Mouse (Mus musculus): Measurements from ENCODE around the gene Tmbim7. TPM values are rescaled to one million over a fixed set of nuclear protein-coding genes. Genes with fewer than 3 reads are reported as not detected.

The Tmbim7 gene
- polyA plus RNA-seq, 1 experiment from 2014 or later = not detected

GRCm38 (mm10) chr5:3688298-3688697 is 37.3 kb downstream of the Tmbim7 start:
- no peak for ATAC-seq
- 94% methylated on average over 8 of the region's 8 CpGs for WGBS
- H3K36me3 ChIP-seq = peaks cover 41% of the 10 kb centered on the region
- H3K27ac ChIP-seq = no peak overlapping the region
- no peak overlapping the region for H3K9ac ChIP-seq (replicated peaks)
- no peak overlapping the region for H3K4me3 ChIP-seq (replicated peaks)
- no peaks in the 10 kb centered on the region for H3K9me3 ChIP-seq
- no peaks in the 10 kb centered on the region for H3K4me1 ChIP-seq (replicated peaks)
- no peak overlapping the region for H3K4me2 ChIP-seq (replicated peaks)
- H3K27me3 ChIP-seq = no peaks in the 10 kb centered on the region

- no peak for ATAC-seq
- H3K4me1 ChIP-seq (replicated peaks) = no peaks in the 10 kb centered on the region
- 93% methylated on average over 3 of the region's 3 CpGs for WGBS
- no peaks in the 10 kb centered on the region for H3K9me3 ChIP-seq
- no peaks in the 10 kb centered on the region for H3K27me3 ChIP-seq
- H3K9ac ChIP-seq (replicated peaks) = no peak overlapping the region
- no peak overlapping the region for H3K27ac ChIP-seq
- no peak overlapping the region for H3K4me3 ChIP-seq (replicated peaks)
- H3K36me3 ChIP-seq = peaks cover 67% of the 10 kb centered on the region
- H3K4me2 ChIP-seq (replicated peaks) = no peak overlapping the region
Observed at GRCm38 (mm10) chr5:3691283-3691682, 40.3 kb downstream of the Tmbim7 start.

GRCm38 (mm10) chr5:3692956-3693355 is 42.0 kb downstream of the Tmbim7 start:
- no peak overlapping the region for H3K4me2 ChIP-seq (replicated peaks)
- no peaks in the 10 kb centered on the region for H3K9me3 ChIP-seq
- H3K27me3 ChIP-seq = no peaks in the 10 kb centered on the region
- no peak overlapping the region for H3K9ac ChIP-seq (replicated peaks)
- H3K4me3 ChIP-seq (replicated peaks) = no peak overlapping the region
- H3K4me1 ChIP-seq (replicated peaks) = no peaks in the 10 kb centered on the region
- no peak for ATAC-seq
- peaks cover 77% of the 10 kb centered on the region for H3K36me3 ChIP-seq
- WGBS = 97% methylated on average over 9 of the region's 9 CpGs
- H3K27ac ChIP-seq = no peak overlapping the region

- H3K9me3 ChIP-seq = no peaks in the 10 kb centered on the region
- H3K4me2 ChIP-seq (replicated peaks) = no peak overlapping the region
- no peak overlapping the region for H3K4me3 ChIP-seq (replicated peaks)
- H3K36me3 ChIP-seq = peaks cover 75% of the 10 kb centered on the region
- no peak overlapping the region for H3K9ac ChIP-seq (replicated peaks)
- H3K4me1 ChIP-seq (replicated peaks) = no peaks in the 10 kb centered on the region
- 87% methylated on average over 4 of the region's 4 CpGs for WGBS
- no peak for ATAC-seq
- no peak overlapping the region for H3K27ac ChIP-seq
- no peaks in the 10 kb centered on the region for H3K27me3 ChIP-seq
Observed at GRCm38 (mm10) chr5:3695191-3695590, 44.2 kb downstream of the Tmbim7 start.

GRCm38 (mm10) chr5:3696031-3696430 is 45.0 kb downstream of the Tmbim7 start:
- Histone ChIP-seq H3K4me1 (replicated peaks) (no peaks in the 10 kb centered on the region), H3K36me3 (peaks cover 80% of the 10 kb centered on the region)
- WGBS = 74% methylated on average over 3 of the region's 3 CpGs

DNA sequence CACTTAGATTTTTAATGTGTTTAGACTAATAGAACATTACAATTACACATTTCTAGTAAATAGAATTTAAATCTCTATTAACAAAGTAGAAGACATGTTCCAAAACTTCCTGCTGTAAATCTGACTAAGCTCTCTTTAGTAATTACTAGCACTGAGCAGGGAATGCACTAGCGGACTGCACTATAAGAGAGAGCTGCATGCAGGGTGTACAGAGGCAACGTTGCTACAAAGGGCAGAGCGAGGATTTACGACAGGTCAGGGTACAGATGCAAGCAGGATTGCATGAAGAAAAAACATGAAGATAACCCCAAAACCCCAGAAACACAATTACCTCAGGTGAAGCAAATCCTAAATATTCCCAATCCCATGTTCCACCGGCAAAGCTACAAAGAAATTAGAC is 49.0 kb downstream of the Tmbim7 start:
- H3K36me3 ChIP-seq = peaks cover 64% of the 10 kb centered on the region
- no peak overlapping the region for H3K27ac ChIP-seq
- H3K9ac ChIP-seq (replicated peaks) = no peak overlapping the region
- no peaks in the 10 kb centered on the region for H3K27me3 ChIP-seq
- ATAC-seq = no peak
- no peaks in the 10 kb centered on the region for H3K9me3 ChIP-seq
- no peak overlapping the region for H3K4me3 ChIP-seq (replicated peaks)
- H3K4me2 ChIP-seq (replicated peaks) = no peak overlapping the region
- WGBS = 96% methylated on average over 5 of the region's 5 CpGs
- H3K4me1 ChIP-seq (replicated peaks) = no peaks in the 10 kb centered on the region

More at GRCm38 (mm10) chr5:3696031-3696430, 45.0 kb downstream of the Tmbim7 start:
- ATAC-seq = no peak
- no peaks in the 10 kb centered on the region for H3K9me3 ChIP-seq
- H3K4me3 ChIP-seq (replicated peaks) = no peak overlapping the region
- no peaks in the 10 kb centered on the region for H3K27me3 ChIP-seq
- H3K27ac ChIP-seq = no peak overlapping the region
- H3K4me2 ChIP-seq (replicated peaks) = no peak overlapping the region
- H3K9ac ChIP-seq (replicated peaks) = no peak overlapping the region

DNA sequence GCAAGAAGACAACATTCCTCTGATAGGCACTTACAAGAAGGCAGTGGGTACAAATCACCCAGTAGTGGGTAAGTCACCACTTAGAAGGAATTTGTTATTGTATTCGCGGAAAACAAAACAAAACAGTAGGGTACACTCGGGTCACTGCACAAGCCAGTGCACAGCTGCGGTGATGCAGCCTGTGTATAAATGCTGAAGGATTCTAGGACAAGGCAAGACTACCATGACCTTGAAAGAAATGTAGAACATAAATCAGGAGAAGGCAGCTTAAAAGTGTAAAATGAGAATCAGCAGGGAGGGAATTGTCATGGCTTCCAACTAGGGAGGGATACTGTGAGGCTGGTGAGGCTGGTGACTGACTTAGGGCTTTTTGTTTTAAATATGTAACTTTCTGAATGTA is 51.2 kb downstream of the Tmbim7 start:
- H3K9ac ChIP-seq (replicated peaks) = no peak overlapping the region
- H3K27ac ChIP-seq = no peak overlapping the region
- H3K27me3 ChIP-seq = no peaks in the 10 kb centered on the region
- no peak overlapping the region for H3K4me3 ChIP-seq (replicated peaks)
- H3K9me3 ChIP-seq = no peaks in the 10 kb centered on the region
- ATAC-seq = no peak
- no peak overlapping the region for H3K4me2 ChIP-seq (replicated peaks)
- H3K4me1 ChIP-seq (replicated peaks) = no peaks in the 10 kb centered on the region
- 84% methylated on average over 4 of the region's 4 CpGs for WGBS
- peaks cover 51% of the 10 kb centered on the region for H3K36me3 ChIP-seq

GRCm38 (mm10) chr5:3715800-3716199 is 64.8 kb downstream of the Tmbim7 start:
- H3K36me3 ChIP-seq = peaks cover 44% of the 10 kb centered on the region
- ATAC-seq = no peak
- no peaks in the 10 kb centered on the region for H3K27me3 ChIP-seq
- no peak overlapping the region for H3K4me2 ChIP-seq (replicated peaks)
- H3K9ac ChIP-seq (replicated peaks) = no peak overlapping the region
- 97% methylated on average over 5 of the region's 5 CpGs for WGBS
- H3K4me1 ChIP-seq (replicated peaks) = no peaks in the 10 kb centered on the region
- H3K4me3 ChIP-seq (replicated peaks) = no peak overlapping the region
- H3K27ac ChIP-seq = no peak overlapping the region
- H3K9me3 ChIP-seq = no peaks in the 10 kb centered on the region

DNA sequence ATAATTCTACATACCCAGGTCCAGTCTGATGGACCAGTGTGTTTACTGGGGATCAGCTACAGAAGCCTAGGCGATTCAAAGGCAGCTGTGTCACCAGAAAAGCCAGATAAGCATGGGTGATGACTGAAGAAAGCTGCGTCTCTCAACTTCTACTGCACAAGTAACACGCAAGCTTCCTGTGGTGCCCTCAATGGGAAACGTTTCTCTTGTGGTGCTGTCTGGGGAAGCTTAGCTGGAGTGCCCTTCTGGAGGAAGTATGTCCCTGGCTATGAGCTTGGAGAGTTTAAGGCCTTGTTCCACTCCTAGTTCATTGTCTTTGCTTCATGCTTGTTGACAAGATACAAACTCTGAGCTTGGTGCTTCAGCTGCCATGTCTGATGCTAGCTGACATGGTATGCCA is 68.4 kb downstream of the Tmbim7 start:
- Histone ChIP-seq H3K36me3 (peaks cover 51% of the 10 kb centered on the region), H3K9ac (replicated peaks) (no peak overlapping the region), H3K4me2 (replicated peaks) (no peak overlapping the region), H3K4me3 (replicated peaks) (no peak overlapping the region), H3K9me3 (no peaks in the 10 kb centered on the region), H3K27ac (no peak overlapping the region), H3K4me1 (replicated peaks) (no peaks in the 10 kb centered on the region), H3K27me3 (no peaks in the 10 kb centered on the region)
- 93% methylated on average over 4 of the region's 4 CpGs for WGBS
- ATAC-seq = no peak

GRCm38 (mm10) chr5:3722873-3723272 is 71.9 kb downstream of the Tmbim7 start:
- H3K4me3 ChIP-seq (replicated peaks) = no peak overlapping the region
- no peak overlapping the region for H3K4me2 ChIP-seq (replicated peaks)
- H3K9me3 ChIP-seq = no peaks in the 10 kb centered on the region
- no peak for ATAC-seq
- no peak overlapping the region for H3K27ac ChIP-seq
- 96% methylated on average over 2 of the region's 2 CpGs for WGBS
- peaks cover 50% of the 10 kb centered on the region for H3K36me3 ChIP-seq
- H3K9ac ChIP-seq (replicated peaks) = no peak overlapping the region
- no peaks in the 10 kb centered on the region for H3K4me1 ChIP-seq (replicated peaks)
- H3K27me3 ChIP-seq = no peaks in the 10 kb centered on the region

- H3K36me3 ChIP-seq = peaks cover 51% of the 10 kb centered on the region
- H3K9me3 ChIP-seq = no peaks in the 10 kb centered on the region
- no peak overlapping the region for H3K9ac ChIP-seq (replicated peaks)
- H3K27me3 ChIP-seq = no peaks in the 10 kb centered on the region
- H3K4me2 ChIP-seq (replicated peaks) = no peak overlapping the region
- ATAC-seq = no peak
- 94% methylated on average over 2 of the region's 2 CpGs for WGBS
- H3K27ac ChIP-seq = no peak overlapping the region
- H3K4me1 ChIP-seq (replicated peaks) = no peaks in the 10 kb centered on the region
- no peak overlapping the region for H3K4me3 ChIP-seq (replicated peaks)
Observed at GRCm38 (mm10) chr5:3723415-3723814, 72.4 kb downstream of the Tmbim7 start.

DNA sequence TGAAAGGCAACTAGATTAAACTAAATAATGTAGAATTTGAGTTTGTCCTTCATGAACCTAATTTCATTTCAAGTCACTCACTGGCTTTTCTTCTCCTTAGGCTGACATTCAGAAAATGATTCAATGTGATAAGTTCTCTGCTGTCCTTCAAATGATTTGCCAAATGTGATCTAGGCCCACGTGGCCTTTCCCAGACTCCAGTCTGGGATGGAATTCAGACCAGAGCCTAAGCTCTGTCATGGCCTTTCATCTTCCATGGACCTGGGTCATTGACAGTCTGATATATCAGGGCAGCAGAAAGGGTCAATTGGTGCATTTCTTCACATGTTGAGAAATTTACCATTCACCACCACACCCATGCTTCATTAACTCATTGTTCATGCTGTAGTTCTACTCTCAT is 74.5 kb downstream of the Tmbim7 start:
- H3K9ac ChIP-seq (replicated peaks) = no peak overlapping the region
- no peaks in the 10 kb centered on the region for H3K4me1 ChIP-seq (replicated peaks)
- no peak overlapping the region for H3K4me3 ChIP-seq (replicated peaks)
- H3K4me2 ChIP-seq (replicated peaks) = no peak overlapping the region
- H3K27ac ChIP-seq = no peak overlapping the region
- no peaks in the 10 kb centered on the region for H3K27me3 ChIP-seq
- WGBS = 89% methylated on average over 1 of the region's 1 CpGs
- H3K36me3 ChIP-seq = peaks cover 39% of the 10 kb centered on the region
- ATAC-seq = no peak
- H3K9me3 ChIP-seq = no peaks in the 10 kb centered on the region

DNA sequence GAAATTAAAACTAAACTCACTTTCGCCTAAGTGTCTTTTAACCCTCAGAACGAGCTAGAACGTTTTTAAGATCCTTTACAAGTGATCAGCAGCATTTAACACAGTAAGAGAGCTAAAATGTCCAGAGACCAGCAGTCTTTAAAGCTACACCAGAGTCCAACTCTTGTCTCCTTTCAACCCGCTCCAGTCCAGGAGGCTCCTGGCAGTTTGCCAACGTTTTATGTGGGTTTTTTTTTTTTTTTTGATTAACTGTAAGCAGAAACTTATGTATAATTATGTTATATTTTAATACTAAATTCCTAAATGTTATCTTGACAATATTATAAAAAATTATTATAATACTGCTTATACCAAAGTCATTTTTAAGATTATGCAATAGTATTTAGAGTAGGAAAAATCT is 77.8 kb downstream of the Tmbim7 start:
- H3K27me3 ChIP-seq = no peaks in the 10 kb centered on the region
- no peaks in the 10 kb centered on the region for H3K9me3 ChIP-seq
- peaks cover 23% of the 10 kb centered on the region for H3K36me3 ChIP-seq
- H3K4me3 ChIP-seq (replicated peaks) = no peak overlapping the region
- H3K27ac ChIP-seq = no peak overlapping the region
- no peak overlapping the region for H3K9ac ChIP-seq (replicated peaks)
- no peak overlapping the region for H3K4me2 ChIP-seq (replicated peaks)
- 86% methylated on average over 5 of the region's 5 CpGs for WGBS
- H3K4me1 ChIP-seq (replicated peaks) = no peaks in the 10 kb centered on the region
- ATAC-seq = no peak
